Mouse (Mus musculus) embryonic facial prominence, embryonic 15.5 days (tissue): ENCODE results near the gene Pitpnm1. TPM values are rescaled to one million over a fixed set of nuclear protein-coding genes. Genes with fewer than 3 reads are reported as not detected.

Experiments
- ATAC-seq: fragments of 200-750 bp; cut with Nextera tagmentation; 2 replicates; pipeline ENCODE4 v1.8.0; 2017; ENCODE audit warnings: low read depth, moderate TSS enrichment; ENCODE audit not compliant: insufficient number of reproducible peaks, low FRiP score, low TSS enrichment
- H3K27ac ChIP-seq: fragments of 300-500 bp; sonication (generic); replicated peaks from 2 replicates; pipeline ENCODE4 v1.5.1; 2015; ENCODE audit warnings: mild to moderate bottlenecking, inconsistent platforms
- H3K27me3 ChIP-seq: fragments of 300-500 bp; sonication (generic); 2 replicates; pipeline ENCODE4 v1.6.1; 2015; ENCODE audit warnings: inconsistent platforms
- H3K36me3 ChIP-seq: fragments of 300-500 bp; sonication (generic); 2 replicates; pipeline ENCODE4 v1.6.1; 2015; ENCODE audit warnings: mild to moderate bottlenecking, inconsistent platforms
- H3K4me1 ChIP-seq: fragments of 300-500 bp; sonication (generic); 2 replicates; pipeline ENCODE4 v1.6.1; 2015; ENCODE audit warnings: inconsistent platforms
- H3K4me2 ChIP-seq: fragments of 300-500 bp; sonication (generic); replicated peaks from 2 replicates; pipeline ENCODE4 v1.6.1; 2015; ENCODE audit warnings: mild to moderate bottlenecking, inconsistent platforms
- H3K4me3 ChIP-seq: fragments of 300-500 bp; sonication (generic); replicated peaks from 2 replicates; pipeline ENCODE4 v1.5.1; 2015; ENCODE audit warnings: mild to moderate bottlenecking, inconsistent platforms
- H3K9ac ChIP-seq: fragments of 300-500 bp; sonication (generic); 2 replicates; pipeline ENCODE4 v1.6.1; 2015; ENCODE audit warnings: inconsistent platforms
- H3K9me3 ChIP-seq: fragments of 300-500 bp; sonication (generic); replicated peaks from 2 replicates; pipeline ENCODE4 v1.6.1; 2016; ENCODE audit warnings: inconsistent platforms
- WGBS: fragments of 180-500 bp; shearing (Covaris S2); methylation state at CpG from one replicate; pipeline ENCODE4 v1.1.7; 2015; 5-methylcytosine and 5-hydroxymethylcytosine counted together
- polyA plus RNA-seq: library from polyadenylated mRNA; unstranded; fragments of >200 nt; fragmentation: Nextera tagmentation; extraction: Ambion mirVana; gene quantifications from 2 replicates; pipeline ENCODE4 v1.2.1, GENCODE M21; 2015

The Pitpnm1 gene
- 9.7 and 10.8 TPM in 2 replicates for polyA plus RNA-seq

GRCm38 (mm10) chr19:4099837-4100717, at the start of gene Pitpnm1:
Pitpnm1 (plus strand) TSS chr19:4099998.
- Histone ChIP-seq H3K4me1 (peaks cover 55% of the 10 kb centered on the region), H3K27ac (0 out of 2 replicates have a peak within 1 kb of the TSS, but pooled peaks have one; percentile 7)

GRCm38 (mm10) chr19:4051016-4051415, 48.8 kb upstream of the Pitpnm1 start:
- Histone ChIP-seq H3K27ac (no peak overlapping the region), H3K36me3 (no peaks in the 10 kb centered on the region)
- WGBS: 89% methylated on average over 5 of the region's 5 CpGs

More at GRCm38 (mm10) chr19:4099837-4100717, at the start of gene Pitpnm1:
- Histone ChIP-seq H3K9me3 (no peaks in the 10 kb centered on the region), H3K27me3 (peaks cover 26% of the 10 kb centered on the region), H3K36me3 (no peaks in the 10 kb centered on the region), H3K4me3 (peak within 1 kb of the TSS; percentile 46), H3K9ac (peak within 1 kb of the TSS; percentile 42), H3K4me2 (peak within 1 kb of the TSS; percentile 92)
- WGBS: 1% methylated on average over 52 of the region's 53 CpGs
- ATAC-seq: no peak

GRCm38 (mm10) chr19:4051741-4052515, 47.9 kb upstream of the Pitpnm1 start:
- ATAC-seq: no peak
- WGBS: 44% methylated on average over 10 of the region's 10 CpGs
- H3K27me3 ChIP-seq: no peaks in the 10 kb centered on the region

More at GRCm38 (mm10) chr19:4051016-4051415, 48.8 kb upstream of the Pitpnm1 start:
- no peak for ATAC-seq
- Histone ChIP-seq H3K4me2 (no peak overlapping the region), H3K4me3 (no peak overlapping the region), H3K4me1 (peaks cover 16% of the 10 kb centered on the region), H3K27me3 (no peaks in the 10 kb centered on the region), H3K9me3 (no peaks in the 10 kb centered on the region), H3K9ac (no peak overlapping the region)

GRCm38 (mm10) chr19:4052516-4053030, 47.2 kb upstream of the Pitpnm1 start:
- 65% methylated on average over 5 of the region's 5 CpGs for WGBS
- ATAC-seq: no peak
- no peak overlapping the region for H3K9ac ChIP-seq

More at GRCm38 (mm10) chr19:4051741-4052515, 47.9 kb upstream of the Pitpnm1 start:
- Histone ChIP-seq H3K9me3 (no peaks in the 10 kb centered on the region), H3K9ac (no peak overlapping the region), H3K4me3 (no peak overlapping the region), H3K27ac (no peak overlapping the region), H3K4me2 (no peak overlapping the region), H3K36me3 (no peaks in the 10 kb centered on the region), H3K4me1 (peaks cover 16% of the 10 kb centered on the region)

GRCm38 (mm10) chr19:4054613-4055012, 45.2 kb upstream of the Pitpnm1 start:
- H3K27ac ChIP-seq: no peak overlapping the region
- WGBS: 84% methylated on average over 5 of the region's 5 CpGs

More at GRCm38 (mm10) chr19:4052516-4053030, 47.2 kb upstream of the Pitpnm1 start:
- no peak overlapping the region for H3K4me2 ChIP-seq
- H3K36me3 ChIP-seq: no peaks in the 10 kb centered on the region
- no peak overlapping the region for H3K4me3 ChIP-seq
- H3K27ac ChIP-seq: no peak overlapping the region
- peaks cover 16% of the 10 kb centered on the region for H3K4me1 ChIP-seq
- no peaks in the 10 kb centered on the region for H3K27me3 ChIP-seq
- H3K9me3 ChIP-seq: no peaks in the 10 kb centered on the region

GRCm38 (mm10) chr19:4055216-4055946, 44.4 kb upstream of the Pitpnm1 start:
- no peak overlapping the region for H3K4me2 ChIP-seq
- no peaks in the 10 kb centered on the region for H3K36me3 ChIP-seq
- ATAC-seq: no peak
- no peak overlapping the region for H3K9ac ChIP-seq
- no peaks in the 10 kb centered on the region for H3K9me3 ChIP-seq
- H3K4me3 ChIP-seq: no peak overlapping the region
- peaks cover 16% of the 10 kb centered on the region for H3K4me1 ChIP-seq
- no peaks in the 10 kb centered on the region for H3K27me3 ChIP-seq
- H3K27ac ChIP-seq: no peak overlapping the region
- 55% methylated on average over 8 of the region's 8 CpGs for WGBS

More at GRCm38 (mm10) chr19:4054613-4055012, 45.2 kb upstream of the Pitpnm1 start:
- Histone ChIP-seq H3K27me3 (no peaks in the 10 kb centered on the region), H3K4me1 (peaks cover 16% of the 10 kb centered on the region), H3K4me2 (no peak overlapping the region), H3K9ac (no peak overlapping the region), H3K36me3 (no peaks in the 10 kb centered on the region), H3K4me3 (no peak overlapping the region), H3K9me3 (no peaks in the 10 kb centered on the region)
- no peak for ATAC-seq

- Histone ChIP-seq H3K27me3 (no peaks in the 10 kb centered on the region), H3K9ac (no peak overlapping the region), H3K4me1 (peaks cover 16% of the 10 kb centered on the region), H3K36me3 (no peaks in the 10 kb centered on the region), H3K4me2 (no peak overlapping the region), H3K27ac (no peak overlapping the region), H3K4me3 (no peak overlapping the region), H3K9me3 (no peaks in the 10 kb centered on the region)
- no peak for ATAC-seq
- WGBS: 44% methylated on average over 15 of the region's 15 CpGs
These were observed 43.7 kb upstream of the Pitpnm1 start for GRCm38 (mm10) chr19:4055947-4056693.

GRCm38 (mm10) chr19:4056727-4057126, 43.1 kb upstream of the Pitpnm1 start:
- no peak for ATAC-seq
- no peak overlapping the region for H3K4me2 ChIP-seq
- H3K4me3 ChIP-seq: no peak overlapping the region
- H3K27ac ChIP-seq: no peak overlapping the region
- H3K4me1 ChIP-seq: peaks cover 16% of the 10 kb centered on the region
- no peak overlapping the region for H3K9ac ChIP-seq
- H3K36me3 ChIP-seq: no peaks in the 10 kb centered on the region
- H3K9me3 ChIP-seq: no peaks in the 10 kb centered on the region
- WGBS: 42% methylated on average over 4 of the region's 4 CpGs
- no peaks in the 10 kb centered on the region for H3K27me3 ChIP-seq

GRCm38 (mm10) chr19:4057389-4057788, 42.4 kb upstream of the Pitpnm1 start:
- no peak overlapping the region for H3K9ac ChIP-seq
- 84% methylated on average over 13 of the region's 13 CpGs for WGBS
- H3K27ac ChIP-seq: no peak overlapping the region
- H3K36me3 ChIP-seq: no peaks in the 10 kb centered on the region
- peaks cover 16% of the 10 kb centered on the region for H3K4me1 ChIP-seq
- no peaks in the 10 kb centered on the region for H3K9me3 ChIP-seq
- H3K27me3 ChIP-seq: no peaks in the 10 kb centered on the region
- no peak overlapping the region for H3K4me3 ChIP-seq
- H3K4me2 ChIP-seq: no peak overlapping the region
- no peak for ATAC-seq

GRCm38 (mm10) chr19:4057962-4058361, 41.8 kb upstream of the Pitpnm1 start:
- ATAC-seq: no peak
- Histone ChIP-seq H3K9me3 (no peaks in the 10 kb centered on the region), H3K4me2 (no peak overlapping the region), H3K36me3 (no peaks in the 10 kb centered on the region), H3K4me3 (no peak overlapping the region), H3K27ac (no peak overlapping the region), H3K9ac (no peak overlapping the region), H3K4me1 (peaks cover 16% of the 10 kb centered on the region), H3K27me3 (no peaks in the 10 kb centered on the region)
- WGBS: 88% methylated on average over 7 of the region's 7 CpGs
